Mouse (Mus musculus) adrenal gland, postnatal 36 days (tissue): ENCODE data around the gene Gng4. TPM values are rescaled to one million over a fixed set of nuclear protein-coding genes. Genes with fewer than 3 reads are reported as not detected.
"Not testable (repeated sequence)": the region's sequence is repeated elsewhere in the genome, so short reads cannot be mapped to it uniquely, and the experiment has no call there.

Source experiments
- DNase-seq, 2 experiments: peaks; one replicate each; pipeline ENCODE4 v3.0.0; 2021; ENCODE audit warnings: mixed read lengths in 1 of 2
- long read RNA-seq, 2 experiments: library from polyadenylated mRNA; stranded (forward); transcript quantifications; one replicate each; pipeline ENCODE4 v2.0.0; 2021; ENCODE audit warnings: borderline sequencing depth in 2 of 2
- total RNA-seq, 2 experiments: library from RNA; stranded (reverse); gene quantifications; 2 replicates each; pipeline ENCODE4 v1.2.3; 2021

Gng4 gene
- 10 to 100 TPM in 1 of 2 experiments, 1 to 10 TPM in 1; 8.1 to 12.0 TPM for total RNA-seq
- long read RNA-seq, experiment 1, partial matches to known transcripts = 2 of 4 reads
- long read RNA-seq, experiment 1, other reads (novel, unspliced or antisense) = 1 of 4 reads
- long read RNA-seq, experiment 2, transcript Gng4-201 (4 exons, 3,179 nt) = major isoform, 5 of 6 reads
- long read RNA-seq, experiment 2, partial matches to known transcripts = 1 of 6 reads
- long read RNA-seq, experiment 2, other reads (novel, unspliced or antisense) = 0 of 6 reads

DNA sequence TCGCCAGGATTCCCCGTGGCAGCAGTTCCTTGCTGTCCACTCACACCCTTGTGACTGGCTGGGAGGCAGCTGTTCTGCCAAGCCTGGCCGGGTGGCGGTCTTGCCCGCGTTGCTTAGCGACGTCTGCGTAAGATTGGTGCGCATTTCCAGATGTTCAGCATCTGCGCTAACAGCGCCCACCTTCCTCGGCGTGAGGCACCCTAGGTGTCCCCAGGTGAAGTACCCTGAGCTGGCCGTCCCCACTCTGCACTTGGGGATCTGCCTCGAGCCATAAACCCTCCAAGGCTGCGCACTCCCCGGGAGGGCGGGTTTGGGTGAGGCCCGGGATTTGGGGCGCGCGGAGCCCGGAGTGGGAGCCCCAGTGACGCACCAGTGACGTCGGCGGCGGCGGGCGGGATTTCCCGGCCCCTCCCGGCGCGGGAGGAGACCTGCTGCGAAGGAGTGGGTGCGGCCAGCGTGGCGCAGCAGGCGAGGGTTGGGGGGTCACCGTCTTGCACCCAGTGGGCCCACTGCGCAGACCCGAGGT is at the start of gene Gng4:
Gene Gng4, plus strand, starts transcription at position 166 of the 526 bp plus-strand sequence.
- peak; percentile 69 to 70 for DNase-seq

DNA sequence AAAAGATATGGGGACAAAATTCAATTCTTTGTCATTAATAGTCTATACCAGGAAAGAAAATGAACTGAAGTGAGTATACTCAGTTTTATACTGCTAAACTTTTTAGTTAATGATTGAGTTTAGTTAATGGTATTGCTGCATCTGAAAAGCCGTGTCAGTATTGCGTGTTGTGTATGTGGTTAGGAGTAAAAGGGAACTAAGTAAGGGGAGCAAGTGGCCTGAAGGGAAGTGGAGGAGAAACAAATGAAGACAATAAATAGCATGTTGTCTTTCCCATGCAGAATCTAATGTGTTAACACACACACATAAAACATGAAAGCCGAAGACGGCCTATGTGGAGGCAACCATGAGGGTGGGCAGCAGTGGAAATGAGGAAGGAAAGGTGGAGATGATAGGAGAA is 44.6 kb upstream of the Gng4 start:
- no peak for DNase-seq

DNA sequence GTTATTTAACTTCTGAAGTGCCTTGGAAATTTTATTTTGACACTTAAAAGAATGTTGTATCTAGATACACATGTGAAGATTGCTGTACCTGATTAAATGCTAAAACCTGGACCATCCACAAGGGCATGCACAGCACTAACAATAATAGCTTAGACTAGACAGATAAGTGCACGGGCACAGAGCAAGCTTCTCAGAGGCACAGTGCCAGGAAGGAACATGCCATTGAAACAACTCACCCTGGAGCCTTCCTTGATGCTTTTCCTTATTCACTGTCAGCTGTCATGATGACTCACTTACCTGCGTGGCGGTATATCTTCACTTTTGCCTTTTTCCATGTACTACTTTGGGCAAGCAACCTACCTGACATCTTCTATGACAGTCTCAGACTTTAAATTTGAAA is 37.9 kb upstream of the Gng4 start:
- DNase-seq = no peak

DNA sequence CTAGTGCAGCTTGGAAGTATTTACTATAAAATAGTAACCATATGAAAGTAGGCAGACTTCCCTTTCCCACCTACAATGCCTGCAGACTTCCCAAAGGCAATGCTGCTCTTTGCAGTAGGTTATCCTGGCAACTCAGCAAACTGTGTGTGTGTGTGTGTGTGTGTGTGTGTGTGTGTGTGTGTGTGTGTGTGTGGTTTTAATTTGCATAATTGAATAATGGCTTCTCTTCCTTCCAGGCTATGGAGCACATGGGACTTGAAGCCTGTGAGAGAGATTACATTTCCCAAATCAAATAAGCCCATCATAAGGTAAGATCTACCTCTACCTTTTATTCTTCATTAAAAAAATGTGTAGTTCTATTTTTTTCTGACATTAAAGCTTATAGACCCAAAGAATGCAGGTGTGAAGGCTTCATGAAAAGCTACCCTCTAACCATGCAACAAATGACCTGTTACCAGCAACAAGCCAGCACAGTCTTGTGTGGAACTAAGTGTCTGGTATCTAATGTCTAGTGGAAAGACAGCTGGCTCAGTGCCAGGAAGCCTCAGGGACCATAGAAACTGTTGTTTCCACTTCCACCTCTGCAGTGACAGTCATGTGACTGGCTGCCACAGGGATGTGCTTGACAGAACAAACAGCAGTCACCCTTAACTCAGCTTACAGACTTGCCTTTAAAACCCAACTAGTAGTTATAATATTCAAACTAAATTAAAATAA is 7.9 kb upstream of the Gng4 start:
- peak; percentile 14 to 25 for DNase-seq

DNA sequence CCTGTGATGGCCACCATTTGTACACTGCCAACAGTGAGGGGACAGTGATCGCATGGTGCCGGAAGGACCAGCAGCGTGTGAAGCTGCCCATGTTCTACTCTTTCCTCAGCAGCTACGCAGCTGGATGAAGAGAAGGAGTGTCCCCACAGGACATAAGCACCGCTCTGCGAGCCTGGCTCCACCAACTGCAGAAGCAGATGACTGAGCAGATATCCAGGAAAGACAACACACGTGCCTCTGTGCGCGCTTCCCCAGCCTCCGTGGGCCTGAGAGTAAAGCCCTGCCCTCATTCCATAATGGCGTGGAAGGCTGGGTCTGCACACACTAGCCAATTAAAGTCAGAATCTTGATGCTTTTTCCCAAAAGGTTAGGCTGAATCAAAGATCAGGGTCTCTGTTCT is 6.8 kb upstream of the Gng4 start:
- DNase-seq = no peak

DNA sequence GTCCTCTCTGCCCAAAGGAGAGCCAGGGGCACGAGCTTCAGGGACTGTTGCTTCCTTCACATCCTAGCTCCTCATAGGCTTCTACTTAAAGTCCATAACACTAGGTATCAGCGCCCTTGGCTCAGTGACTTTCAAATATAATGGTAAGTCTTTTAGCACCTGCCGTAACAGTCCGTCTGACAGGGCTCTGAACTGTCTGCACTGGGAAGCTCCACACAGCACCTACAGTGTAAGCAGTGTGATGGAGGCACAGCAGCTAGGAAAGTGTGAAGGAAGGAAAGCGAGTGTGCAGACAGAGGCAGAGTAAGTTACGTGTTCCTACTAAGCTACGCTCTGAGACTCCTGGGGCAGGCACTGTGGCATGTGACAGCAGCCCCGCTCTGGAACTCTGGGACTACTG is 6.2 kb upstream of the Gng4 start:
- DNase-seq = no peak

DNA sequence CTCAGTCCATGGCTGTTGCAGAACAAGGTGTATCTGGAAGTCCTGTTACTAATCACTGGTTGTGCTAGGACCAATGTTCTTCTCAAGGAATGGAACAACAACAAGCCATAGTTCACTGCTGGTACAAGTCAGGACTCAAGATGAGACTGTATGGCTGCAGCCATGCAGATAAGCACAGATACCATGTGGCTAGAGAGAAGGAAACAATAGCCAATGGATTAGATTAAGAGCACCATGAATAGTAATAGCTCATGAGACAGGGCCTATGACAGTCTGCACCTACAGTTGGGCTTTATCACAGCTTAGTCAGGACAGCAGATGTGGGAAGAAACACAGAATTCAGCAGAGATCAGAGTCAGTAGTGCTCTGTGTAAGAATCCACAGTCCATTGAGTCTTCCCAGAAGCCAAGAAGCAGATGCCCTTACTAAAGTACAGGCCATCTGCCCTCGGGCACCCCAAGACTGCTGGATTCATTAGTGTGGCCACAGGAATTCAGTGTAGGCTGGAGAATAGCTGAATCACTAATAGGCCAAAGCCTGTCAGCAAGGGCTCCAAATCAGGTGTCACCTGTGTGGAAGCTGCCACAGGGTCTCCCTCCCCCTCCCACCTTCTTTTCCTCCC is 4.9 kb upstream of the Gng4 start:
- DNase-seq = no peak

DNA sequence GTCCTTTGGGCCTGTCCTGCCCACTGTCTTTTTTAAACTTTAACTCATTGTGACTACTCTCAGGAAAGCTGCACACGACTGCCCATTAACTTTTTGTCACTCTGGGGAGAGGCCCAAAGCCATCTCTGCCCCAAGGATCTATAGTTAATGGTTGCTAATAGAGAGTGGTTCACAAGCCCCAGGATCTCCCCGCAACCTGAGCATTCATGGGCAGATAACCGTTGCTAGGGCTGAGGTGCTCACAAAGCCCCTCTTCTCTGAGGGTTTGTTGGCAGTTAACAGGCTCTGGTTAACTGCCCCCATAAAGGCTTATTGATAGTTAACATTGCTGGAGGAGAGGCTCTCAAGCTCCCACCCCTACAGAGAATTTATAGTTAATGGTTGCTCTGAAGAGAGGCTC is 3.6 kb upstream of the Gng4 start:
- no peak for DNase-seq

- DNase-seq = no peak
These were observed 2.8 kb upstream of the Gng4 start for GRCm38 (mm10) chr13:13781026-13781425.

- no peak for DNase-seq
These were observed 563 bp upstream of the Gng4 start for GRCm38 (mm10) chr13:13783296-13783695.

DNA sequence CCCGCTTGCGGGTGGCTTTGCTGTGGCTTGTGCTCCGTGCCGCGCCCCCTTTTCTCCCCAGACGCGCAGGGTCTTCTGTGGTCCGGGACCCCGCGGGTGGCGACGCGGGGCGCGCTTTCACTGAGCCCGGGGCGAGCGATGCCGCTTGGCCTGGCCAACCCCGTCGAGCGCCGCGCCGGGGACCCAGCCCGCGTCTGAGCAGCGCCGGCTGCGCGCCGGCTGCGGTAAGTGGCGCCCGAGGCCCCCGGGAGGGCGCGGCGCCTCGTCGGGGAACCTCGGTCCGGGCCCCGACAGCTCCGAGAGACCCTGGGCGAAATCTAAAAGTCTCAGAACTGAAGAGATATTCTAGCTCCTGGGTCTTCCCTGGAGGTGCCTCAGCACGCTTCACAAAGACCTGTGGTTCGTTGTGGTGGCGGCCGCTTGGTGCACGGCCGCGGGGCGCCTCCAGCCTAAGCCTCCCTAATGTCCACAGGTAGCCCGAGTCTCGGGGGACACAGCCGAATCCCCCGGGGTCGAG is 619 bp downstream of the Gng4 start:
- no peak for DNase-seq

DNA sequence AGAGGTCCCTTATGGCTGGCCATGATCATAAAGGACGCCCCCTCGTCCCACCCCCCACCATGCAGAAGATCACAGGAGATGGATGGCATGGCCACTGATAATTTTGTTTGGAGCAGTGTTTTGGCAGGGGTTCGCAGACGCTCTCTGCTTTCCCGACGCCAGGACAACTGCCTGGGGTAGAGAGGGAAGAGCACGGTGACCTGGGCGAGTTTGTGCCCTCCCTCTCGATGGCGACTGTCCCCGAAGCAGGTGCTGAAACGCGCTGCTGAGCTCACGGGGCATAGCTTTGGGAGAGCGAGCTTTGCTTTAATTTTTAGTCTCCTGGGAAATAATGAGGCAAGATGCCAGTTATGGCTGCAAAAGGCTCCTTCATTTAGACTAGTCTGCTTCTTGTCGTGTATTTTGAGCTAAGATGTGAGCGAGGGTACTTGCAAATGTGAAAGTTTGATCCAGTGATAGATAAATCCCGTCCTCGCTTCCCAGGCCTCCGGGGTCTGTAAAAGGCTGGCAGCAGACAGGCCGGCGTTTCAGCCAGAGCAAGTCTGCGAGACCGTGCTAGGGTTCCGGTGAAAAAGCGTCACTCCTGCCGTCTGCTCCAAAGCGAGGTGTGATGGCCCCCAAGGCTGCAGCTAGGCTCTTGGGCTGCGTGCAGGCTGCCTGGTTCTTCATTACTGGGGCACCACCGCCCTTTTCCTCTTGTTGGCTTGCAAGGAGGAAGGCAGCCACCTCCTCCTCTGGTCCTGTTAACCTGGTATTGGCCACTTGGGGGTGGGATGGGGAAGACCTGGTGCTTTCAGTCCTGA is 1.3 kb downstream of the Gng4 start:
- DNase-seq = peak; percentile 46 to 51

- no peak for DNase-seq
These were observed 3.1 kb downstream of the Gng4 start for GRCm38 (mm10) chr13:13786971-13787370.

GRCm38 (mm10) chr13:13788070-13788469 is 4.2 kb downstream of the Gng4 start:
- DNase-seq = no peak

DNA sequence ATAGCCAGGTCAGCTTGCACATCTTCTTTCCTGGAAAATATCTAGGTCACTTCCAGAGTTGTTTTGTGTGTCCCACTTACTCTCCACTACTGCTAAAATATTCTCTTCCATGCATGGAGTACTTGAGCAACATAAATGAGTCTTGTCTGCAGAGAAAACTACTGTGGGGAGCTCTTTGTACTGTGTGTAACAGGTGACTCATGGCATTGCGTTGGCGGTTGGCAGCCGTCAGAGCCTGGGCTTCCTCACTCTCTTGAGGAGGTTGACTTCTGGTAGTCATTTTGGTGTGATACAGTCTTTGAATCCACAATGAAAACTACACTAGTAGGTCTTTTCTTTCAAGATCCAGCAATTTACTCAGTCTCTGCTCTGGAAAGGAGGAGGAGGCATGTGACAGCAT is 8.1 kb downstream of the Gng4 start:
- no peak for DNase-seq

- no peak for DNase-seq
These were observed 11.4 kb downstream of the Gng4 start for GRCm38 (mm10) chr13:13795166-13795832.

DNA sequence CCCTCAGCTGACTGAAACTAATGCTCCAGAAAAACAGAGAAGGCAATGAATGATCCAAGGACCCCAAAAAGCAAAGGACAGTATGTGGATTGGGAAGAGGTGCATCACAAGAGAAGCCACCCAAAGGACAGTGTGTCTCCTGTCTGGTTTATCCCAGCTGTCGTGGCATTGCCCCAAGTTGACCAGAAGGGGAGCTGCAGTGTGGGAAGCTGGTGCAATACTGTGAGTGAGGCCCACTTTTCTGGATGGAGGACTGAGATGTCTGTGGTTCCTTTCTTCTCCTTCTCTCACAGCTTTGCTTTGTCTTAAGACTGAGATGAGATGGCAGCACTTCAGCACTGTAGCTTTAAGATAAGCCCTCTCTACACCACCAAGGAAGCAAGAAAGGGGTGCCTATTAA is 12.2 kb downstream of the Gng4 start:
- DNase-seq = no peak

DNA sequence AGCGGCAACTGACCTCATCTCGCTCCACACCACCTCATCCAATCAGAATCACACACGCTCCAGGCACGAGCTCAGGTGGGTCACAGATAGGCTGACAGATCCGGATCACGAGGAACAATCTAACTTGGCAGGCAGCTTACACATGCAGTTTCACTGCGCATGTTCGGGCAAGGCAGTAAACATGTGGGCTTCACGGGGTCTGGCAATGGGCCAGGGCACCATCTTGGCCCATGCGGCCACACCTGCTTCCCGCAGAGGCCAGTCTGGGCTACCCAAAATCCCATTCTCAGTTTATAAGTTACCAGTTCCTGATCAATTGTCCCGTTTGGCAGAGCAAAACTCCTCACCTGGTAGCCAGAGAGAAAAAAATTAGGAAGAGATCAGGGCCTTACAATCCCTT is 14.0 kb downstream of the Gng4 start:
- DNase-seq = not testable (repeated sequence)

- DNase-seq = no peak
These were observed 14.9 kb downstream of the Gng4 start for GRCm38 (mm10) chr13:13798775-13799174.

- DNase-seq = no peak
These were observed 24.7 kb downstream of the Gng4 start for GRCm38 (mm10) chr13:13808337-13809132.

DNA sequence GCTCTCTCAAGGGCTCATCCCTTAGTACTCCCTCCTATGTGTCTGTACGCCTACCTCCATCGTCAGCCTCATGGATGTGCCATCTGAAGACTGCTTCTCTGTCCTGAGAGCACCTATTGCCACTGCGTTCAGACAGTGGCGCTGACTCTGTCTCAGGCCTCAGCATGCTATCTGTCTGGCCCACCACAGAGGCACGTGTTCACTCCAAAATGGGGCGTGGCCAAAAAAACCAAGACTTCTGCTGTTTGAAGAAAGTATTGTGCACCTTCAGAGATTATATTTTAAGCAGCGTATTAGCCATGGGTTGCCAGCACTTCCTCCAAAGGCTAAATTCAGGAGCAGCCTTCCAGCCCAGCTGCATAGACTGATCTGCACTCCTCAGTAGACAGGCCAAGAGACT is 27.0 kb downstream of the Gng4 start:
- DNase-seq = no peak
